Mouse (Mus musculus) hindbrain, postnatal 0 days (tissue): ENCODE measurements around the gene Usp45. TPM values are rescaled to one million over a fixed set of nuclear protein-coding genes. Genes with fewer than 3 reads are reported as not detected.

Experiments
- ATAC-seq: fragments of 200-750 bp; cut with Nextera tagmentation; 2 replicates; pipeline ENCODE4 v1.8.0; 2017; ENCODE audit warnings: mild to moderate bottlenecking, moderate TSS enrichment, moderate library complexity
- DNase-seq: peaks from one replicate; pipeline ENCODE4 v3.0.0-alpha.2; 2015; ENCODE audit warnings: low spot score
- H3K27ac ChIP-seq: fragments of 300-500 bp; sonication (generic); 2 replicates; pipeline ENCODE4 v1.5.1; 2014; ENCODE audit warnings: mild to moderate bottlenecking
- H3K27me3 ChIP-seq: fragments of 300-500 bp; sonication (generic); 2 replicates; pipeline ENCODE4 v1.6.1; 2014; ENCODE audit warnings: low read length, mixed read lengths; ENCODE audit not compliant: insufficient read depth
- H3K36me3 ChIP-seq: fragments of 300-500 bp; sonication (generic); 2 replicates; pipeline ENCODE4 v1.6.1; 2014; ENCODE audit warnings: low read length, mixed read lengths; ENCODE audit not compliant: insufficient read depth
- H3K4me1 ChIP-seq: fragments of 300-500 bp; sonication (generic); 2 replicates; pipeline ENCODE4 v1.6.1; 2014; ENCODE audit warnings: antibody characterized with exemption, low read length, mixed read lengths; ENCODE audit not compliant: insufficient read depth
- H3K4me2 ChIP-seq: fragments of 300-500 bp; sonication (generic); 2 replicates; pipeline ENCODE4 v1.6.1; 2014; ENCODE audit warnings: low read depth, mild to moderate bottlenecking, low read length, moderate library complexity, mixed read lengths
- H3K4me3 ChIP-seq: fragments of 300-500 bp; sonication (generic); 2 replicates; pipeline ENCODE4 v1.5.1; 2014; ENCODE audit warnings: low read length
- H3K9ac ChIP-seq: fragments of 300-500 bp; sonication (generic); replicated peaks from 2 replicates; pipeline ENCODE4 v1.6.1; 2014; ENCODE audit warnings: mild to moderate bottlenecking, low read length, moderate library complexity, mixed read lengths
- H3K9me3 ChIP-seq: fragments of 300-500 bp; sonication (generic); 2 replicates; pipeline ENCODE4 v1.6.1; 2016; ENCODE audit warnings: low read length, mixed read lengths
- CTCF ChIP-seq: IDR thresholded peaks from 2 replicates; pipeline ENCODE4 v1.5.1; 2016; ENCODE audit warnings: antibody characterized with exemption, control low read depth, low read depth
- WGBS: fragments of 180-500 bp; shearing (Covaris S2); extraction: QIAGEN DNeasy Blood & Tissue Kit; methylation state at CpG from one replicate; pipeline ENCODE4 v1.1.7; 2014; 5-methylcytosine and 5-hydroxymethylcytosine counted together
- polyA plus RNA-seq: library from polyadenylated mRNA; unstranded; fragments of >200 nt; fragmentation: Nextera tagmentation; extraction: Ambion mirVana; gene quantifications from 2 replicates; pipeline ENCODE4 v1.2.1, GENCODE M21; 2015
- total RNA-seq: library from RNA; depleted of rRNA; stranded (reverse); fragments of >200 nt; gene quantifications from 2 replicates; pipeline ENCODE4 v1.2.3, GENCODE M21; 2014

Gene Usp45
- total and polyA plus RNA-seq, 2 experiments from 2014 or later, result 4.2 to 8.5 TPM

DNA sequence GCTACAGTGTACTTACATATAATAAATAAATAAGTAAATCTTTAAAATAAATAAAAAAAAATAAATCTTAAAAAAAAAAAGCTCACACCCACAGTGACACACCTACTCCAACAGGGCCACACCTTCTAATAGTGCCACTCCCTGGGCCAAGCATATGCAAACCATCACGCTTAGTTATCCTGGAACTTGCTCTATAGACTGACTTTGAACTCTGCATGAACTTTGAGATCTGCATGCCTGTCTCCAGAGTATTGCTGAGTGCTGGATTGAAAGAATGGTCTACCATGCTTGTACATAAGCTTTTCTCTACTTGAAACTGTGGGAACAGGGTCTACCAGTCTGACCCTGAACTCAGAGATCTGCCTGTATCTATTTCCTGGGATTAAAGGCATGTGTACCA lies 4.1 kb downstream of the Usp45 start:
- Histone ChIP-seq H3K4me2 (no peak overlapping the region), H3K9me3 (no peaks in the 10 kb centered on the region), H3K9ac (no peak overlapping the region), H3K36me3 (no peaks in the 10 kb centered on the region), H3K4me3 (no peak overlapping the region), H3K4me1 (no peaks in the 10 kb centered on the region), H3K27me3 (no peaks in the 10 kb centered on the region), H3K27ac (no peak overlapping the region)
- DNase-seq (no peak), ATAC-seq (no peak)
- no peak for TF ChIP-seq CTCF
- 90% methylated on average over 1 of the region's 1 CpGs for whole genome bisulfite sequencing

GRCm38 (mm10) chr4:21772306-21772705 lies 5.3 kb downstream of the Usp45 start:
- H3K27me3 ChIP-seq, result no peaks in the 10 kb centered on the region
- H3K4me2 ChIP-seq, result no peak overlapping the region
- H3K4me1 ChIP-seq, result no peaks in the 10 kb centered on the region
- WGBS, result 96% methylated on average over 1 of the region's 1 CpGs
- no peaks in the 10 kb centered on the region for H3K9me3 ChIP-seq
- DNase-seq, result no peak
- ATAC-seq, result no peak
- H3K4me3 ChIP-seq, result no peak overlapping the region
- no peak overlapping the region for H3K9ac ChIP-seq
- H3K27ac ChIP-seq, result no peak overlapping the region
- H3K36me3 ChIP-seq, result no peaks in the 10 kb centered on the region
- no peak for TF ChIP-seq CTCF

DNA sequence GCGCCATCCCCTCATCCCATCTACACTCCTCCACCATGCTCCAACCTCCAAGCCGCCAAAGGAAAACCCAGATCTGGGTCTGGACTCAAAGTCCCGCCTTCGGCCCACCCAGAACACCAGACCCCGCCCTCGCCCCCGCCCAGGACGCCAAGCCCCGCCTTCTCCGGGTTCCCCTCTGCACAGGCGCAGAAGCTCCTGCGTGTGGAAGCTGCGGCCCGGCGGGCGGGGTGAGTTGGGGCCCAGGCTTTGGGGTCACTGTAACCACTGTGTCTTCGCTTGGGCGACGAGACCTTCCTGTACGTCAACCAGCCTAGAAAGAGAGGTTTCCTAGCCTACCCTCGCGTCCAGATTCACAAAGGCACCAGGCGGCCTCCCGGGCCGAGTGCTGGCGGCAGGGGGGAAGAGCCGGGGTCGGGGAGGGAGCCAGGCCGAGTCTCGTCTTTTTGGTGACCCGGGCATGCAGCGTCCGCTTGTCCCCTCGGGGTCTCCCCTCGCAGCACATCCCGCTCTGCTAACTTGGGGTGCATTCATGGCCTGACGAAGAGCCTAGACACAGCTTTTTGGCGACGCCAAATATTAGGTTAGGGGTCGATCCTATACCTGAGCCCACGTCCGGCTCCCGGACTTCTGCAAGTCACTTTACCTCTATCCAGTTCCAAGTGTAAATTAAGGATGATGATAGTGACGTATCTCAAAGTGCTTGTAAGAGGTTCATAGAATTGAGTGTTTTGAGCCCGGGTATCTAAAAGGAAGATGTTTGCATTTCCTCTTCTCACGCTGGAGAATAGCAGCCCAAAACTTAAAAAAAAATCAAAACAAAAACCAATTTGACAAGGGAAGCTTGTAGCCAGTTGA lies 9.4 kb downstream of the Usp45 start:
- TF ChIP-seq CTCF, result no peak
- Histone ChIP-seq H3K27me3 (no peaks in the 10 kb centered on the region), H3K4me1 (no peaks in the 10 kb centered on the region), H3K27ac (peak overlapping the region; percentile 75; the same call in 1 of the 2 replicates), H3K9me3 (no peaks in the 10 kb centered on the region), H3K9ac (peak overlapping the region; percentile 86), H3K36me3 (no peaks in the 10 kb centered on the region), H3K4me2 (peak overlapping the region; percentile 70), H3K4me3 (peak overlapping the region; percentile 88)
- under 1% methylated on average over 46 of the region's 46 CpGs for WGBS
- ATAC-seq, result peak; percentile 99
- DNase-seq, result peak; percentile 96

- TF ChIP-seq CTCF, result no peak
- H3K9ac ChIP-seq, result peak overlapping the region; percentile 86
- no peak for ATAC-seq
These were observed 9.9 kb downstream of the Usp45 start for GRCm38 (mm10) chr4:21776946-21777265.

GRCm38 (mm10) chr4:21780816-21781726 lies 14.1 kb downstream of the Usp45 start:
- Histone ChIP-seq H3K9ac (no peak overlapping the region), H3K4me1 (no peaks in the 10 kb centered on the region), H3K36me3 (peaks cover 38% of the 10 kb centered on the region), H3K27ac (no peak overlapping the region), H3K4me2 (no peak overlapping the region), H3K4me3 (no peak overlapping the region), H3K9me3 (no peaks in the 10 kb centered on the region), H3K27me3 (no peaks in the 10 kb centered on the region)
- ATAC-seq (no peak), DNase-seq (no peak)
- no peak for TF ChIP-seq CTCF
- 98% methylated on average over 12 of the region's 12 CpGs for WGBS

More at GRCm38 (mm10) chr4:21776946-21777265, 9.9 kb downstream of the Usp45 start:
- Histone ChIP-seq H3K27ac (no peak overlapping the region), H3K4me2 (peak overlapping the region; percentile 70), H3K9me3 (no peaks in the 10 kb centered on the region), H3K36me3 (peaks cover 6% of the 10 kb centered on the region; the same call in 1 of the 2 replicates), H3K4me1 (no peaks in the 10 kb centered on the region), H3K4me3 (peak overlapping the region; percentile 88), H3K27me3 (no peaks in the 10 kb centered on the region)
- WGBS, result 6% methylated on average over 9 of the region's 9 CpGs
- no peak for DNase-seq

- Histone ChIP-seq H3K4me2 (no peak overlapping the region), H3K4me1 (no peaks in the 10 kb centered on the region), H3K9me3 (no peaks in the 10 kb centered on the region), H3K4me3 (no peak overlapping the region), H3K9ac (no peak overlapping the region), H3K27me3 (no peaks in the 10 kb centered on the region), H3K36me3 (peaks cover 38% of the 10 kb centered on the region), H3K27ac (no peak overlapping the region)
- WGBS, result 96% methylated on average over 12 of the region's 12 CpGs
- DNase-seq (no peak), ATAC-seq (no peak)
- no peak for TF ChIP-seq CTCF
These were observed 19.3 kb downstream of the Usp45 start for GRCm38 (mm10) chr4:21786268-21786667.
